Mouse (Mus musculus): Measurements from ENCODE around the gene Mdc1. TPM values are rescaled to one million over a fixed set of nuclear protein-coding genes. Genes with fewer than 3 reads are reported as not detected.
A peak's percentile ranks its signal among the peaks of the same experiment; 100 is the strongest.
"Not testable (repeated sequence)": the region's sequence is repeated elsewhere in the genome, so short reads cannot be mapped to it uniquely, and the experiment has no call there.

Gene Mdc1
- polyA plus RNA-seq, 1 experiment from 2014 or later = 2.8 TPM

GRCm38 (mm10) chr17:35838122-35838544 is 3.2 kb upstream of the Mdc1 start, which contains the start of gene Tubb5:
Gene Tubb5 (minus strand): TSS chr17:35838306.
- peak; percentile 99 for DNase-seq (ENCODE audit: low spot score)
- TF ChIP-seq CTCF (IDR thresholded peaks at IDR 0.05) (no peak), EP300 (IDR thresholded peaks at IDR 0.05) (no peak)
- H3K4me3 ChIP-seq (ENCODE audit: low read depth, low read length) = peak within 1 kb of the TSS; percentile 61
- no peaks in the 10 kb centered on the region for H3K9me3 ChIP-seq (ENCODE audit: low read length)
- under 1% methylated on average over 29 of the region's 29 CpGs for WGBS
- peaks cover 22% of the 10 kb centered on the region for H3K36me3 ChIP-seq (ENCODE audit: insufficient read depth, low read length)
- peaks cover 11% of the 10 kb centered on the region; the same call in 1 of the 2 replicates for H3K4me1 ChIP-seq (ENCODE audit: insufficient read depth, low read depth, low read length)
- peak within 1 kb of the TSS; percentile 90 for H3K27ac ChIP-seq (ENCODE audit: low read length)
- peak within 1 kb of the TSS; percentile 89 for H3K4me2 ChIP-seq (replicated peaks; ENCODE audit: low read depth, low read length)
- peak within 1 kb of the TSS; percentile 74 for H3K9ac ChIP-seq (replicated peaks; ENCODE audit: low read depth)
- ATAC-seq = peak; percentile 77
- no peaks in the 10 kb centered on the region for H3K27me3 ChIP-seq (replicated peaks; ENCODE audit: insufficient read depth, low read length)

- H3K4me3 ChIP-seq (ENCODE audit: low read depth, low read length) = peak overlapping the region; percentile 61
- no peaks in the 10 kb centered on the region for H3K9me3 ChIP-seq (ENCODE audit: low read length)
- H3K27ac ChIP-seq (ENCODE audit: low read length) = peak overlapping the region; percentile 75; the same call in 1 of the 2 replicates
- TF ChIP-seq EP300 (IDR thresholded peaks at IDR 0.05) (no peak), CTCF (IDR thresholded peaks at IDR 0.05) (no peak)
- WGBS = under 1% methylated on average over 5 of the region's 5 CpGs
- ATAC-seq (no peak), DNase-seq (ENCODE audit: low spot score) (no peak)
- no peak overlapping the region for H3K9ac ChIP-seq (replicated peaks; ENCODE audit: low read depth)
- H3K27me3 ChIP-seq (replicated peaks; ENCODE audit: insufficient read depth, low read length) = no peaks in the 10 kb centered on the region
- peak overlapping the region; percentile 89 for H3K4me2 ChIP-seq (replicated peaks; ENCODE audit: low read depth, low read length)
- peaks cover 11% of the 10 kb centered on the region; the same call in 1 of the 2 replicates for H3K4me1 ChIP-seq (ENCODE audit: insufficient read depth, low read depth, low read length)
- H3K36me3 ChIP-seq (ENCODE audit: insufficient read depth, low read length) = peaks cover 22% of the 10 kb centered on the region
These were observed 2.7 kb upstream of the Mdc1 start for GRCm38 (mm10) chr17:35838570-35838969.

- not testable (repeated sequence) for H3K4me3 ChIP-seq (ENCODE audit: low read depth, low read length); ATAC-seq; H3K9me3 ChIP-seq (ENCODE audit: low read length); DNase-seq (ENCODE audit: low spot score); H3K27me3 ChIP-seq (replicated peaks; ENCODE audit: insufficient read depth, low read length); H3K9ac ChIP-seq (replicated peaks; ENCODE audit: low read depth)
- H3K36me3 ChIP-seq (ENCODE audit: insufficient read depth, low read length) = peaks cover 21% of the 10 kb centered on the region
- peaks cover 11% of the 10 kb centered on the region; the same call in 1 of the 2 replicates for H3K4me1 ChIP-seq (ENCODE audit: insufficient read depth, low read depth, low read length)
- 47% methylated on average over 3 of the region's 3 CpGs for WGBS
- peak overlapping the region; percentile 43; the same call in 1 of the 2 replicates for H3K27ac ChIP-seq (ENCODE audit: low read length)
- peak overlapping the region; percentile 89 for H3K4me2 ChIP-seq (replicated peaks; ENCODE audit: low read depth, low read length)
These were observed 2.3 kb upstream of the Mdc1 start for GRCm38 (mm10) chr17:35839002-35839401.

DNA sequence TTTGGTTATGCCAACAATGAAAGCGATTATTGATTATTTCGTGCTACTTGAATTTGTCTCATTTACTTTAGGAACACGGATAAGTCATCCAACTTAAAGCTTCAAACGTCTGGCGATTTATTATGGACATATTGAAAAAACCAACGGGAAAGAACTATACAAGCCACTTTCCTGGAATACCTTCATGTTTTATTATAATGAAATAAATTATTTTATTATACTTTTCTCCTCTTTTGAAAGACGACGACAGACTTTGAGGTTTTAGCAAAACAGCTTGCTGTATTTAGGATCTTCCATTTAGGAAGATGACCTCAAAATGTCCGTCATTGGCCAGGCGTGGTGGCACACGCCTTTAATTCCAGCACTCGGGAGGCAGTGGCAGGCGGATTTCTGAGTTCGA is 754 bp upstream of the Mdc1 start:
- Histone ChIP-seq H3K9me3 (ENCODE audit: low read length) (no peaks in the 10 kb centered on the region), H3K4me2 (replicated peaks; ENCODE audit: low read depth, low read length) (peak overlapping the region; percentile 34; the same call in 1 of the 2 replicates), H3K27me3 (replicated peaks; ENCODE audit: insufficient read depth, low read length) (no peaks in the 10 kb centered on the region), H3K4me3 (ENCODE audit: low read depth, low read length) (peak overlapping the region; percentile 51; the same call in 1 of the 2 replicates), H3K36me3 (ENCODE audit: insufficient read depth, low read length) (peaks cover 5% of the 10 kb centered on the region), H3K4me1 (ENCODE audit: insufficient read depth, low read depth, low read length) (peaks cover 11% of the 10 kb centered on the region; the same call in 1 of the 2 replicates), H3K27ac (ENCODE audit: low read length) (peak overlapping the region; percentile 64; the same call in 1 of the 2 replicates), H3K9ac (replicated peaks; ENCODE audit: low read depth) (no peak overlapping the region)
- WGBS = 53% methylated on average over 14 of the region's 14 CpGs
- ATAC-seq = no peak
- TF ChIP-seq CTCF (IDR thresholded peaks at IDR 0.05) (no peak), EP300 (IDR thresholded peaks at IDR 0.05) (no peak)
- no peak for DNase-seq (ENCODE audit: low spot score)

DNA sequence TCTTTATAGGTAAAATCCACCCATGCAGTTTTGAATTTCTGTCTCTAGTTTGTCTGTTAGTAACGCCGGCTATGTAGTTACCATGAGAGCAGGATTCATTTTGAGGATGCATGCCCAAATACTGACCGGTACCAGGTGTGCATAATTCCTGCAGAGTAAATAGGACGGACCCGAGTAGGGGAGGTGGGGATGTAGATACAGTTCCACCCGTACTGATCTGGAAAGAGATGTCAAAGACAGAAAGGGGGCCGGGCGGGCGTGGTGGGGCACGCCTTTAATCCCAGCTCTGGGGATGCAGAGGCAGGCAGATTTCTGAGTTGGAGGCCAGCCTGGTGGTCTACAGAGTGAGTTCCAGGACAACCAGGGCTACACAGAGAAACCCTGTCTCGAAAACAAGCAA is 691 bp downstream of the Mdc1 start:
- Histone ChIP-seq H3K27me3 (replicated peaks; ENCODE audit: insufficient read depth, low read length) (no peaks in the 10 kb centered on the region), H3K9me3 (ENCODE audit: low read length) (no peaks in the 10 kb centered on the region), H3K9ac (replicated peaks; ENCODE audit: low read depth) (peak overlapping the region; percentile 36), H3K4me2 (replicated peaks; ENCODE audit: low read depth, low read length) (peak overlapping the region; percentile 59), H3K36me3 (ENCODE audit: insufficient read depth, low read length) (no peaks in the 10 kb centered on the region), H3K27ac (ENCODE audit: low read length) (peak overlapping the region; percentile 39), H3K4me1 (ENCODE audit: insufficient read depth, low read depth, low read length) (peaks cover 6% of the 10 kb centered on the region; the same call in 1 of the 2 replicates), H3K4me3 (ENCODE audit: low read depth, low read length) (peak overlapping the region; percentile 51)
- ATAC-seq (no peak), DNase-seq (ENCODE audit: low spot score) (no peak)
- 10% methylated on average over 11 of the region's 11 CpGs for WGBS
- TF ChIP-seq EP300 (IDR thresholded peaks at IDR 0.05) (no peak), CTCF (IDR thresholded peaks at IDR 0.05) (no peak)

DNA sequence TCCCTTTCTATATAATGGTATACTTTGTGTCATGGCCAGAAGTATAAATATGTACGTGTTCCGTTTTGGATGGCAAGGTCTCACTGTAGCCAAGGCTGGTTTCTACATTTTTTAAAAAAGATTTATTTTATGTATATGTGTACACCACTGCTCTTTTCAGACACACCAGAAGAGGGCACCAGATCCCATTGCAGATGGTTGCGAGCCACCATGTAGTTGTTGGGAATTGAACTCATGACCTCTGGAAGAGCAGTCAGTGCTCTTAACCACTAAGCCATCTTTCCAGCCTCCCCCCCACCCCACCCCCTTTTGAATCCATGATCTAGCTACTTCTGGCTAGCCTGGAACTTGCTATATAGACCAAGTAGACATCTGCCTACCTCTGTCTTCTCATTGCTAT is 2.2 kb downstream of the Mdc1 start:
- H3K9ac ChIP-seq (replicated peaks; ENCODE audit: low read depth) = no peak overlapping the region
- TF ChIP-seq CTCF (IDR thresholded peaks at IDR 0.05) = peak; percentile 48
- TF ChIP-seq EP300 (IDR thresholded peaks at IDR 0.05) = no peak
- DNase-seq (ENCODE audit: low spot score) = no peak
- ATAC-seq = no peak
- no peak overlapping the region for H3K4me2 ChIP-seq (replicated peaks; ENCODE audit: low read depth, low read length)
- no peak overlapping the region for H3K27ac ChIP-seq (ENCODE audit: low read length)
- H3K4me1 ChIP-seq (ENCODE audit: insufficient read depth, low read depth, low read length) = peaks cover 6% of the 10 kb centered on the region; the same call in 1 of the 2 replicates
- WGBS = 93% methylated on average over 3 of the region's 3 CpGs
- no peak overlapping the region for H3K4me3 ChIP-seq (ENCODE audit: low read depth, low read length)
- H3K9me3 ChIP-seq (ENCODE audit: low read length) = no peaks in the 10 kb centered on the region
- H3K27me3 ChIP-seq (replicated peaks; ENCODE audit: insufficient read depth, low read length) = no peaks in the 10 kb centered on the region
- H3K36me3 ChIP-seq (ENCODE audit: insufficient read depth, low read length) = peaks cover 8% of the 10 kb centered on the region; the same call in 1 of the 2 replicates

Measured in lung, postnatal 0 days (tissue).